Mouse (Mus musculus) gastrocnemius, postnatal 4 days (tissue): ENCODE measurements around the gene Alg14. TPM values are rescaled to one million over a fixed set of nuclear protein-coding genes. Genes with fewer than 3 reads are reported as not detected.

Experiments used
- DNase-seq, 2 experiments: peaks; one replicate each; pipeline ENCODE4 v3.0.0; 2021 to 2022; ENCODE audit warnings: low spot score in 2 of 2, mixed read lengths in 2 of 2
- total RNA-seq, 2 experiments: library from RNA; stranded (reverse); gene quantifications; 2 replicates each; pipeline ENCODE4 v1.2.3; 2021

The Alg14 gene
- total RNA-seq, 2 experiments from 2014 or later, result 10.7 to 14.0 TPM

DNA sequence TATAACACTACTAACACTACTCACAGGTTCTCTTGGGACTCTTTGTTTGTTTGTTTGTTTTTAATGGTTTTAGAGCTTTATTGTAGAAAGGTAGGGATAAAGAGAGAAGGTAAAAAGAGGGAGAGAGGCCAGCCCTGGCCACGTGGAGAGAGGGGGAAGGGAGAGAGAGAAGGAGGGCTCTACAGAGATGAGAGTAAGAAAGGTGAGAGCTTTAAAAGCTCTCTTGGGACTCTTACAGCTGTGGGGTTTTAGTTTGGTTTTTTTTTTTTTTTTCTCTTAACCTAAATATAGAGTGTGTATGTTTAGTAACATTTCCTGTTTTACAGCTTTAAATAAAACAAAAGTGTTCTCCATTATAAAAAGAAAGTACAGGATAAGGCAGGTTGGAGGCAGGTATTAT is 70.4 kb downstream of the Alg14 start:
- no peak for DNase-seq

DNA sequence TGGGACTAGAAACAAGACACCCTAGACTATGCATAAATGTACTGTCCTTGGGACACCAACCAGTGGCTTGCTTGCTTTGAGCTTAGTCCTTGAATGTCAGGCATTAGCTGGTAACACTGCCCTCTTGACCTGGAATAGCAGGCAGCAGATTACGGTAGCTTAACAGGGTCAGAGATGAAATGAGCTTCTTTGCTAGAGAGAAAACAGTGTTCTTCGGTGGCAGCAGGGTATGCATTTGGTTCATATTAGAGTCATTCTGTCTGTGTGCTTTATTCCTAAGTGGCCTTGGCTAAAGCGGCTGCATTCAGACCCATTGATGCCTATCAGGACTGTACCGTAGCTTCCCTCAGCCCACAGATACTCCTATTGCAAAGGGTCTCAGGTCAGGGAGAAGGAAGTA is 72.8 kb downstream of the Alg14 start:
- no peak for DNase-seq

DNA sequence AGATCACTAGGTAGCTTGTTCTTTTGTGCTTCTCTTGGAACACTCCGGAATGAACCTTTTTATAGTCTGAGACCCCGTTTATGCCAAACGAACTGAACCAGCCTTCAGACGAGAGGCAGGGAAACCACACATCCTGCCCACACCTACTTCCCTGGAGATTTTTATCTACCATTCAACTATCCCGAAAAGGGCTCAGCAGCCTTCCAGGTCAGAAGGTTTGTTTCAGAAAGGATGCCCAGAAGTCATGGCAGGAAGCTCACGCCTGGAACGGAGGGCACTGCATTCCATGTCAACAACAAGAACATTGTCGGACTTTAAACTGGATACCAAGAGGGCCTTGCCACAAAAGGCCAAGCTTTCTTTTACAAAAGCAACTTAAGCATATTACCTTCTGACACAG is 73.6 kb downstream of the Alg14 start:
- no peak for DNase-seq

DNA sequence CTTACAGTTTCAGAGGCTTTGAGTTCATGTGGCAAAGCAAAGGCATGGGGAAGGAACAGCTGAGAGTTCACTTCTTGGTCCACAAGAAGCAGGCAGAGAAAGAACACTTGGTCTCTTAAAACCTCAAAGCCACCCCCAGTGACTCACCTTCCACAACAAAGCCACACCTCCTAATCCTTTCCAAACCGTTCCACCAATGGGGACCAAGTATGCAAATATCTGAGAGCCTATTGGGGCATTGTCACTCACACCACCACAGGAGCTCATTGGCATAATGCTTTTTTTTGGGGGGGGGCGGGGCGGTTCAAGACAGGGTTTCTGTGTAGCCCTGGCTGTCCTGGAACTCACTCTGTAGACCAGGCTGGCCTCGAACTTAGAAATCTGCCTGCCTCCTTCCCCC is 77.0 kb downstream of the Alg14 start:
- no peak for DNase-seq

DNA sequence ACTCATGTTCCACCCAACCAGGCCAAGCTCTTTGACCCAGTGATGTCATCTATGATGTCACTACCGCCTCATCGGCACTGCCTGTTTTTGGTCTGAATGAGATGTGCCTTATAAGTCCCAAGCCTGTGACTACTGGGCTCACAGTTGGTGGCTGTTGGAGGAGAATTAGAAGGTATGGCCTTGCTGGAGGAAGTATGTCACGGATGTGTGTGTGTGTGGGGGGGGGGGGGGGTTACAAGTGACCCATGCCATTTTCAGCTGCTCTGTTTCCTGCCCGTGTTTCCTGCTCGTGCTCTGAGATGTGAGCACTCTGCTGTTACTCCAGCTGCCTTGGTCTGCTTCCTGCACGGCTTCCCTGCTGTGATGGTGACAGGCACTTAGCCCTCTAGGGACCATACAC is 77.9 kb downstream of the Alg14 start:
- no peak for DNase-seq

DNA sequence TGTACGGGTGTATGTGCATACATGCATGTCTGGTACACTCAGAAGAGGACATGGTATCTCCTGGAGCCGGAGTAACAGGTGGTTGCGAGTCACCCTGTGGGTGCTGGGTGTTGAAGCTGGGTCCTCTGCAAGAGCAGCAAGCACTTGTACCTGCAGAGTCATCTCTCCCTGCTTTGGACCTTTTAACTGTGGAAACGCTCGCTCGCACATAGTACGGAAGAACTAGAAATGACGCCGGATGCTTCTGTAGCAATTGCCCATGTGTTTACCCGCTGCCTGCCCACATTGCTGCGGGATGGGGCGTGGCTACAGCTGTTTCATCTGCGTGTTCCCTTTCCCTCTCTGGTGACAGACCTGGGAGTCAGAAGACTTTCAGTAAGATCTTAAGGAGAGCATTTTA is 78.7 kb downstream of the Alg14 start:
- DNase-seq, result no peak

DNA sequence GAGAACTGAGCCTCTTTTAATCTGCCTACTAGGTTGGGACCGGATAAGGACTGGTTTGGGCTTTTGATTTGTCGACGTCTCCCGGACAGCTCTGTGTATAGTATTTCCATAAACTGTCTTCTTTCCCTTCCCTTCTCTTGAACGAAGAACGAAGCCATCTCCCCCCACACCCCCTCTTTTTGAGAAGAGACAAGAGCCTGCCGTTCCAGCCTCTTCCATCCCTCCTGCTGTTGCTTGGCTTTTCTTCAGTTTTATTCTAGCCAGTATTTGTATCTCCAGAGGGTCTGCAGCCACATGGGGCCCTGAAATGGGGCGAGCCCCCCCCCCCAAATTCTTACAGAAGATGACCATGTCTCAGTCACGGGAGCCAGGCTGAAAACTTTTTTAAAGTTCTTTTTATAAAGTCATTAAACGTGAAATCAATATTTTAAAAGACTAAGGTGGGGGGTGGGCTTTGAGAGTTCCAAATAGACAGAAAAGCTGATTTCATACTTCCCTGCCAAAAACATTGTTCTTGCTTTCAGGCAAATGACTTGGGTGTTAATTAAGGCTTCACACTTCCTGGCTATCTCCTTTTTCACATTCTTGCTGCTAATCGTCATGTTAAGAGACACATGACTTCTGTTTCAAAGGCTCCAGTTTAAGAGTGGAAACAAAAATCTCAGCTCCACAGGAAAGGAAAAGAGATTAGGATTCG is 79.4 kb downstream of the Alg14 start:
- DNase-seq, result no peak

DNA sequence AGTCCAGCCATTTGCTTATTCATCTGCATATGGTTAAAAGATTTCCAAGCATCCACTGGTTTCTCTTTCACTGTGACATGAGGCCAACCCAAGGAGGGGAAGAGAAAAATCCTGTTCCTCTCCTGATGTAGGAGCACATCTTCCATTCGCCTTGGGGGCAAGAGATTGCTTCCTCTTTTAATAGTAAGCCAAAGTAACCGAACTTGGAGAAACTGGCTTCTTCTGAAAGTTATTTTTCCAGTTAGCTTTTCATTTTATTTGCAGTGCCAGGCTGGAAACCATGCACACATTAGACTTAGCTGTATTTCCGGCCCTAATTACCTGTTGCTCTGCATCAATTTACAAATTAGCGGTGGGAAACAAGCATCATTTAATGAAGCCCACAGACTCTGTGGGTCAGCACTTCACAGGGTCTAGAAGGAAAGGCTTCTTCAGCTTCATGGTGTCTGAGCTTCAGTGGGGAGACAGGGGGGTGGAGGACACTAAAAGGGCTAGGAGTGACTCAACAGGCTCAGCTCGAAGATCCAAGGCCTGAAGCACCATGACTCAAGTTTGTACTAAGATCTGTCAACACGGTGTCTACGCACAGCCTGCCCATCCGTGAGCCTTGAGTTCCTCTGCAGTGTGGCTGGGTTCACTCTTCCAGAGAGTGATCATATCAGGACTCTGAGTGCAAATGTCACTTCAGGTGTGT is 80.1 kb downstream of the Alg14 start:
- no peak for DNase-seq

DNA sequence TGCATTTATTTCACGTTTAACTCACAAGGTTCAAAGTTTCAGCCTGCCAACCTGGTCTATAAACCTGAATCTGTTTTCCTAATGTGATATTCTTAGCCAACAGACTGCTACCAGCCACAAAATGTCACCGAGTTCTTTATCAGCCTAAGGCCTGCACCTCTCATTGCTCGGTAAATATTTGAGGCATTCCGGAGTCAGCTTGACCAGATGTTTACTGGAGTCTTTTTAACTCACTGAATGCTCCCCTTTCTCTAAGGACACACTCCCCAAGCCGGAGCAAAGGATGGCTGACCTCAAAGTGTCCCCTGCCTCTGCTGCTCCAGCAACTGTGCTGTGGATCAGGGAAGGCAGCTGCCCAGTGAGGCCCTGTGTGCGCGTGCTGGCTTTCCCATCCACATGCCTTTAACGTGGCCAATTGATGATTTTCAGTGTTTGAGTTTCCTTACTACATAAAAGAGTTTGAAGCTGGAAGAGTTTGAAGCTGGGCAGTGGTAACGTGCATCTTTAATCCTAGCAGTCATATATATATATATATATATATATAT is 82.4 kb downstream of the Alg14 start:
- DNase-seq, result no peak

DNA sequence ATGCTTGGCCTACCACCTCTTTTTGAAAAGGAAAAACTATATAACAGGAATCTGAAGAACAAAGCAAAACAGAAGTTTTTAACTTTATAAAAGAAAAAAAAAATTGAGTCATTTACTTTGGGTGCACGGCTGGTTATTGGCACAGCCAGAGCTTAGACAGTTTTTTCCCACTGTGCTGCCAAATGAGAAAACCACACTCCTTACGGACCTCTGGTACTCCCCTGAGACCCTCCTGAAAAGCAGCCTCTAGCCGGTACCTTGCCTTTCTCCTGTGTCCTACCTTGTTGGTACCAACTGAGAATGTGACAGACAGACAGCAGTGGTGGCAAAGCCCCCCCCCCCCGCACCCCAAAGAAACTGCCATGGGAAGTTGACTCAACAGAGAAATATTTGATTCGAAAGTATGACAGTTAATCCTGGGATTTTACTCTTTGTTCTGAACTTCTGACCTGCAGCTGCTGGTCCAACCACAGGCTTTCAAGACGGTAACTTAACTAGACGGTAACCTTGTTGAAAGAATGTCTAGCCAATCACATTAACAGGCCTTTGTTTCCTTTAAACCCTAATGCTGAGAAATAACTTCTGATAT is 84.1 kb downstream of the Alg14 start:
- DNase-seq, result no peak

DNA sequence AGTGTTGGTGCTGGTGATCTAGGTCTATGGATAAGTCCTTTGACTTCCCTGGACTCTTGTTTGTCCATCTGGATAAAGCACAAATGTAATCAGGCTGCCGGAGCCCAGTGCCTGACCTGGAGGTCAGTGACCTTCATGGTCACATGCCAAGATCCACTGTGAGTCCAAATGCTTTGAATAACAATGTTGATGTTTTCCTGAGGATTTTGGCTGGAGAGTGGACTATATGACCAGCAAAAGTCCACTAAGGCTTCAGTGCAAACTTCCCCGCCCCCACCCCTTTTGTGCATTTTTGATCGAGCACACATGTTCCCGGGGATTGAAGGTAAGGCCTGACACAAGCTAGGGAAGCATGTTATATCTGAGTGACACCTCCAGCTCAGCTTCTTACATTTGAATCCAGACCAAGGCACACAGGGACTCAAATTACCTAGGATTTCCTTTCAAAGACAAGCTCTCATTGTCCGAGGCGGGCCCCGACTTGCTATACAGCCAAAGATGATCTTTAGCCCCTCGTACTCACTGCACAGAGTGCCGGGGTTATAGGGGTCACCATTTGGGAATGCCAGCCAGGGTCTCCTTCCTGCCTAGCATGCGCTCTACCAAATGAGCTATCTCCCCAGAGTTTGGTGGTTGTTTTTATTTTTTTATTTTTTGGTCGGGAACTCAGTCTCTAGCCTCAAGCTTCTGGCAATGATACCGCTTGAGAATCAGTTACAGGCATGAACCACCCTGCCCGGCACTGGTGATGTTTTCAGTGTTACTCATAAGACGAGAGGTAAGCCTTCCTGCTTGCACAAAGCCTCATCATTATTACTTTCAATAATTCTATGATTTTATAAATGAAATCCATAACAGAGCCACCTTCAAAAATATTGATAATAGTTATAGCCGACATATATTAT is 87.4 kb downstream of the Alg14 start:
- DNase-seq, result no peak

DNA sequence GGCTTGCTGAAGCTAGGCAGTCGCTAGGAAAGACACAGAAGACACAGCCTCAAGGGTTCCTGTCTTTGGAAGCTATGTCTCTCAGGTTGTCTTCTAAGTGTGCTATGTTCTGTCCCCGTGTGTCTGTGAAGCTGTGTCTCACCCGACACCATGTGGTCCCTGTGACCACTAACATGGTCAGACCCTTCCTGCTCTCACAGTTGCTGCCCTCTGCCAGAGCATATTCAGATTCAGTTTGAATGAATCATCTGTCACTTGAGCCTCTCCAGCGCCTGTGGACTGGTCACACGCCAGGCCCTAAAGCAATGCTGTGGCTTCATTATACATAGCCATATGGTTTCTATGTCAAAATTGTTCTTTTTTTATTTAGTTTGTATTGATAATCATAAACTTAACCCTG is 88.1 kb downstream of the Alg14 start:
- DNase-seq, result no peak

DNA sequence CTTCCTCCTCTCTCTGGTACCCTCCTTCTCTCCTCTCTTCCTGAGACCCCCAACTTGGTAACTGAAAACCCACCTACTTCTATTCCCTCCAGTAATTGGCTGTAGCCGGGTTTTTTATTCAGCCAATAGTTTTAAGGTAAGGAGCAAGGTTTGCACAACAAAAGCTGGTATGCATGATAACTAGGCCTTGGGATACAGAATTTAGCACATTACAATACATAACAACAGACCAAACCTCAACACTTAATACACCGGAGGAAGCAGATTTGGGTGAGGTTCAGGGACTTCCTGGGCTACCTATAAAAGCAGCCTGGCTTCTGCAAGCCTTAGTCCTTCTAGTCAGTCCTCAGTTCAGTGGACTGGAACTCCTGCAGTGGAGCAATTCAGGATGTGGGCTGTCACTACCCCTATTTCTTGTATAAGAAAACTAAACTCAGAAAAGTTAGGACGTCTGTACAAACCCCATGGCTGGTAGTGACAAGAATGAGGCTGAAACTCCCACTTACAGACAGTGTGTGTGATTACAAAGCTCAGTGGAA is 96.0 kb downstream of the Alg14 start:
- no peak for DNase-seq

DNA sequence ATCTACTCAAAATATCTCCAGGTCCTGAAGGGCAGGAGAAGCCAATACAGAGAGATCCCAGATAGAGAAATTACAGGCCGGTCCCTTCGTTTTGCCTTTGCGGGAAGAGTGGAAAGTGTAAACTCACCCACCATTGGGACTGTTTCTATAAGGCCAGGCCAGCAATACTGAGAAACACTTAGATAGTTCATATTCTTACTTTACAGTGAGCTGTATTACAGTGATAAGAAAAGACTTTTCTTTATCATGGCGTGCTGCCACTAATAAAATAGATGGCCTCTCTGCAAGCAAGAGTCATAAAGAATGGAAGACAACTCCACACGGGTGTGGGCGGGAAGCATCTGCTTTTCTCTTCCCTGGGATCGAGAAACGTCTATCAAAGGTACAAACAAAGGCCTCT is 97.8 kb downstream of the Alg14 start:
- DNase-seq, result no peak

DNA sequence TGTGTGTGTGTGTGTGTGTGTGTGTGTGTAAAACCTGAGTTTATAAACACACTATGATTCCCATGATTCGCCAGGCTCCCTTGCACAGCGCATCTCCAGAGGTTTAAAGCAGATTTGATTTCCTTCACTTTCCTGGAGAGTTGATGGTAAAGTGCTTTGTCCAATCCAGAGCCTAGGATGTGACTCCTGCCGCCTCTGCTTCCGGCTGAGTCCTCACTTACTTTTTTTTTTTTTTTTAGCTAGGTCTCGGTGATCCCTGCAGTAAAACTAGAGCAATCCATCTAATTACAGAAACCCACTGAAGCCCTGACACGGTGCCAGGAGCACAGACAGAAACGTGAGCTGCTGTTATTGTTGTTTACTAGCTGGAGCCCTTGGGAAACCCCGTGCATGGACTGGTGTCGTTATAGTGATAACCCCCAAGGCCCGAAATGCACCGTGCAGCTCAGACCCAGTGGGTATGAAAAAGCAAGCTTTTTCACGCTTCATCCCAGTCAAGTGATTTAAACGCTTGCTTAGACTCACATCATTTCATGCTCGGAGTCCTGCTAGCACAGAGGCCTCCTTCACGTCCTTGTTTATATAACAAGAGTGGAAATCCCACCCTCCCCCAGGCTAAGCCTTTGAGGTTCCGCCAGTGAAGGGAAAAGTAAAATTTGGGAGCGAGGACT is 98.4 kb downstream of the Alg14 start:
- DNase-seq, result peak in 1 of 2 experiments; percentile 30

DNA sequence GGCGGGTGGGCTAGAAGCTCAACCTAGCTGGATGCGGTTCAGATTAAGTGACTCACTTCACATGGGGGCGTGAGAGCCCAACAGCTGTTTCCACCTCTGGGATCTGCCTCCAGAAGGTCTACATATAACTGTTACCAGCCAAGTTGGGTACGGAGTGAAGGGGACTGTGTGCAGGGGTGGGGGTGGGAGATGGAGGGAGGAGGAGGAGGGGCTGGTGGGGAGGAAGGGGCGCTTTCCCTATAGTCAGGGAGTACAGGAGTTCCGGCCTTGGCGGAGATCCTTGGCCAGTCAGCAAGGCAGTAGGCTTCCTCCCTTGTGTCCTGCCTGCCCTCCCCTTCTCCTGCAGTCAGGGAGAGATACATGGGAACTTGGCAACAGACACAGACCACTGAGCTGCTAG is 99.2 kb downstream of the Alg14 start:
- DNase-seq, result no peak

DNA sequence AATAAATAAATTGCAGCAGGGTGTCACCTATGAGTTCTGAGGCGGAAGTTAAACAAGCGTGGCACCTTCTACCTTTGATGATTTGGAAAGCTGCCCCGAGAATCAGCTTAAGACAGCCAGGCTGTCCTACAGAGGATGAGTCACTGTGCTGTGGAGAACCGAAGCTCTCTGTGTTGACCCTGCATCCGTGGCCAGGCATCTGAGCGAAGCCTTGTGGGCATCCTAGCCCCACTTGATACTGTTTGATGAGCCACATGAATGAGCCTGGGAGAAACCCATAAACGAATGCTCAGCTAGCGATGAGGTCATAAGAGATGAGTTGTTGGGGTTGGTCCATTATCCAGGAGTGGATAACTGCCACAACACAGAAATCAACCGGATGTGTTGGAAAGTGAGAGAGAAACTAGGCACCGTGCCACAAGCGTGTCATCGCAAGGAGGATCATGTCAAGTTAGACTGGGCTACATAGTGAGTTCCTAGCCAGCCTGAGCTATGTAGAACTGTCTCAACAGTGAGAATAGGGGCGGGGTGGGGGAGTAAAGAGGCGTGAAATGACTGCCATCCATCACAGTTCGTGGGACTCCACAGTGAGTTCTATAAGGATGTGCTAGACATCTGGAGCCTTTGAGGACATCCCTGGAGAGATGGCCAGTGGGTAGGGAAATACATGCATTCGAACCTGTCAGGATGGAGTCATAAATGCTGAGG is 104.2 kb downstream of the Alg14 start:
- DNase-seq, result no peak

DNA sequence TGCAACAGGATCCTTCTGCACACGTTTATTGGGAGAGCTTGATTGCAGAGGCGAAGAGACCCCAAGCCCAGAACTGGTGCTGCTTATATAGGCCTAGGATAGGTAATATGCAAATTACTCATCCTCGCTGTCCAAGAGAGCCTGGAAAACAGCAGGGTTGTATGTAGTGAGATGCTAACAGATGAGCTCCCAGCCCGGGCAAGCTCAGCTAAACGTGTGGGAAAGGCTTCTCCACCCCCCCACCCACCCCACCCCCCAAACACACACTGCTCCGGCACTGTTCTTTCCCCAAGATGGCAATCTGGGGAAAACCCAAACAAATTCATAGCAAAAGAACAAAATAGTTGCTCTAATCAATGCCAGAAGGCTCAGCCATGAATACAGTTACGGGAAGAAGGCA is 105.0 kb downstream of the Alg14 start:
- no peak for DNase-seq

DNA sequence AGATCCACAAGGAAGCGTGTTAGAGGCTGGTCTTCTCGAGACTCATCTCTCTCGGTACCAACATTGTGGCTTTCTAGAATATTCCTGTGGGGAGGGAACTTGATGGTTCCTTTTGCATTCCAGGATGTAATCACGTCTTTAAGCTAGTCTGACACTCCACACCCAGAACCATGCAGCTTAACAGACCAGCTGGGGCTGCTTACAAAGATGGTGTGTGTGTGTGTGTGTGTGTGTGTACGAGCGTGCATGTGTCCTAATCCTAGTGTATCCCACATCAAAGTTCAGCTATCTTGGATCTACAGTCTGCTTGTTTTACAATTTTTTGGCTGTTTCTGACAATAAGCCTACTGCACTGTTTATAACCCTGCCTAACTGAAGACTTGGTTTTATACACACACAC is 105.4 kb downstream of the Alg14 start:
- no peak for DNase-seq

DNA sequence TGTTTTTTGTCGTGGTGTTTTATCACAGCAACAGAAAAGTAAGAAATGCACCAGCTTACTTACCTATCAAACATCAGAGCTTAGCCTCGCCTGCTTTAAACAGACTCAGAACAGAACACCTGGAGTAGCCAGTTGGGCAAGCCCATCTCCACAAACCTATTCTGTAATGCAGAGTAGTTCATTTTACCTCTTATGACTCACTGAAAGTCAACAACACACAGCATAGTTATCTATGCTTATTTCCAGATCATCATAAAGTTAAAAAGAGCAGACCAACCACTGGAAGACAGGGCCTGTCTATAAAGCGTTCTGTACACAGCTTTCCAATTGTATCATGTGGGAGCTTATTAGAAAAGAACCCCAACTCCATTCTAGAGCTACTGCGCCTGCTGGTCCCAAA is 109.8 kb downstream of the Alg14 start:
- DNase-seq, result no peak
